13 mouse cellular contexts compared by ENCODE assay signal in genomic region chr12:26621135-26621932, GRCm38 (mm10).
DNase-seq lines count a peak whose midpoint lies in the region; ATAC-seq lines count a peak whose summit lies in the region.
"Had no signal": no experiment of that assay in that cellular context is flagged by ENCODE, and none has a peak within 500 bp of the region (broad histone marks: within the 10 kb centered on the region; RNA-seq: fewer than 3 reads in every experiment).

No protein-coding gene starts in this region.

- intact Hi-C loops in heart, postnatal 14 days (cut with DNase I), result no loop called here

- no peak overlapping the region for H3K4me3 ChIP-seq in midbrain, embryonic 13.5 days (replicated peaks)
- H3K4me3 ChIP-seq: neural tube, embryonic 12.5 days had no signal

- H3K4me2 ChIP-seq in midbrain, embryonic 13.5 days (replicated peaks), result no peak overlapping the region
- H3K4me2 ChIP-seq: neural tube, embryonic 12.5 days had no signal

- 68% methylated on average over 12 of the region's 12 CpGs for WGBS in midbrain, embryonic 13.5 days

- H3K27me3 ChIP-seq in midbrain, embryonic 13.5 days, result no peaks in the 10 kb centered on the region
- H3K27me3 ChIP-seq: neural tube, embryonic 12.5 days had no signal

- no peak overlapping the region for H3K9ac ChIP-seq in midbrain, embryonic 13.5 days (replicated peaks)
- H3K9ac ChIP-seq: neural tube, embryonic 12.5 days had no signal

- H3K4me1 ChIP-seq in midbrain, embryonic 13.5 days (replicated peaks), result peaks cover 17% of the 10 kb centered on the region

- H3K27ac ChIP-seq in midbrain, embryonic 13.5 days, result peak overlapping the region; percentile 66
- H3K27ac ChIP-seq: neural tube, embryonic 12.5 days had no signal

- ATAC-seq in midbrain, embryonic 13.5 days, result 0 out of 2 replicates have a peak, but pooled peaks have one; percentile 60

- peak; percentile 68 for DNase-seq in heart, adult 11 months
- DNase-seq in heart, postnatal 14 days, result no peak
- DNase-seq in brain, embryonic 18.5 days (ENCODE audit: low read depth, low spot score), result peak; percentile 45
- DNase-seq in frontal cortex, adult 2 months (ENCODE audit: extremely low spot score in 1 of 2, low spot score in 1 of 2), result peak; percentile 11 to 18
- DNase-seq in gastrocnemius, postnatal 4 days (ENCODE audit: low spot score in 2 of 2), result no peak
- DNase-seq in adrenal gland, postnatal 10 days, result no peak
- no peak for DNase-seq in natural killer cell, adult 2 months (ENCODE audit: low spot score in 2 of 2)
- DNase-seq: cerebellum, adult 11-12 months; heart, adult 18-20 months; kidney, postnatal 36 days; lung, postnatal 36 days had no signal

- H3K36me3 ChIP-seq in midbrain, embryonic 13.5 days, result no peaks in the 10 kb centered on the region
- H3K36me3 ChIP-seq: neural tube, embryonic 12.5 days had no signal

- no peaks in the 10 kb centered on the region for H3K9me3 ChIP-seq in midbrain, embryonic 13.5 days
- H3K9me3 ChIP-seq: neural tube, embryonic 12.5 days had no signal

Comparison
In these comparisons a context has a peak if more than half of its experiments do, and no peak if none do; other contexts are left out.
1. DNase-seq: peak in heart, adult 11 months (single experiment), brain, embryonic 18.5 days (single experiment) and frontal cortex, adult 2 months (2 of 2); none in heart, postnatal 14 days (0 of 2), gastrocnemius, postnatal 4 days (0 of 2), adrenal gland, postnatal 10 days (single experiment) and natural killer cell, adult 2 months (0 of 2).